Mouse (Mus musculus) thymus, postnatal 4 days (tissue): ENCODE results near the gene Gnao1.

Source experiments
- DNase-seq: peaks from one replicate; pipeline ENCODE4 v3.0.0; 2021

Gnao1 gene

DNA sequence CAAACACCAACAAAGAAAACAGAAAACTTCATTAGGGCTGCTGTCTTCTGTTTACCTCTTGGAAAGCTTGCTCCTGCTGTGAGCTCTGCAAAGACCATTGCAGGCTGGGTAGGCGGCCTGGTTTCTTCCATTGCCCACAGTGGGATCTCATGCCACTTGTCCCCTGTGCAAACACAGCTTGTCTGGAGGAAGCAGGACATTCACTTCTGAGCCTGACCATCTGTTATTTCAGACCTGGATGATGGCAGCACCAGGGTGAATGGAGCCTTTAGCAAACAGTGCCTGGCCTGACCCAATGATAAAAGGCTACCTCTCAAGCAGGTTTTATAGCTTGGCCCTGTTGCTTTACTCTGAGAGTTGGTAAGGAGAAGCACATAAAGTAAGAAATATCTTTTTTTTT, 35.4 kb downstream of the Gnao1 start:
- DNase-seq, result no peak

DNA sequence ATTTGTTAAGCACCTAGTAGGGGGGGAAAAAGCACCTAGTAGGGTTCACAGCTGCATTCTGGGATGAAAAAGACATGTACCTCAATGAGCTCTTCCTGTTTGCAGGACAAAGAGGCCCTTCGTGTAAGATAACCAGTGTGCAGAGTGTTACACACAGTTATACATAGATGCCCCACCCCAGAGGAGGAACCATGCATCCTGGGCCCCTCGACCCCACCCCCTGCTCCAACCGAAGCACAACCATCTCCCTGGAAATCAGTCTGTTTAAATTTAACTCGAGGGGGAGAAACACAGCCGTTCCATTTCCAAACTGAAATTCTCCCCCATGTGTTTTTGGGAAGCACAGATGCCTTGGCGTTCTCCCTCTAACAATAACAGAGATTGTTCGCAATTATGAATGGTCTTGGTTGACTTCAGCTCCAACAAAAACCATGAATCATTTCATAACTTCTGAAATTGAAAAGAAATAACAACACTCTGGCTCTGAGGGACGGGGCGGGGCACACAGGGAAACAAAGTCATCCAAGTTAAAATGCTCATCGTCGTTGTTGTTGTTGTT, 42.4 kb downstream of the Gnao1 start:
- no peak for DNase-seq

DNA sequence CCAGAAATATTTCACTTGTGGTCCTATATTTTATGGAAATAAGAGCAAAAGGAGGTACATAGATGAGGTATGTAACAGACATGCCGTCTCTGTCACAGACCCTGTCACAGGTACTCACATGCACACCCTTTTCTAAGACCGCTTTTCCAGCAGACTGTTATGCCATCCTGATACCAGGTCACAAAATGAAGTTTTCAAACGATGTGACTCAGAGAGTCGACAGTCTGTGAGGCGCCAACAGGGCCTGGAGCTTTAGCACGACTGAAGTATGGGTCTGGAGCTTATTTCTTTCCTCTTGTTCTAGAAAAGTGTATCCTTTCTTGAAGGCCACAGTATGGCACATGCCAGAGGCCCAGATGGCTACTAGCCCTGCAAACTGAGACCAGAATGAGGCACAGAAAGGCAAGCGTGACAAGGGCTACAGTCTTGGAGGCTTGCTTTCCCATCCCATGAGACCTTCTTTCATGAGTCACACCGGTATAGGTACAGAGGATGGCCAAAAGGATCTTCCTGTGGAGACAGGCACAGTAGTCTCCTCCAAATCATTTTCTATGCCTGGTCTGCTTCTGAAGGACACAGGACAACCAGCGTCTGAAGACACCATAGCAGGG, 43.2 kb downstream of the Gnao1 start:
- no peak for DNase-seq

DNA sequence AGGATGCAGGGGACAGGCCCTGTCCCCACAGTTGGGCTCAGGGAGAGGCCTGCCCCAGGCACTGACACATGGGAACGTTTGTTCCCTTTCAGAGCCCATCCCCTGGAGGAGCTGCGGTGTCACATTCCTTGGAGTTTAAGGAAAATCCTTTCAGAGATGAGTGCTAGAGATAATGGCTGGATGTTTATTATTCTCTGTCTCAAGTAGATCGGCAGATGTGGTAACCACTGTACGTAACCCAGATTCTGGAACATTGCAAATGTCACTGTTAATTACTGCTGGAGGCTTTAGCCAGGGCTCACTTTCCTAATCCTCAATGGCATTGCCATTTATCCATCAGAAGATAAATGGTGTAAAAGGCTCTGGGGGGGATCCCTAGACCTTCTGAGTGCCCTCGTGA, 44.9 kb downstream of the Gnao1 start:
- DNase-seq, result no peak

DNA sequence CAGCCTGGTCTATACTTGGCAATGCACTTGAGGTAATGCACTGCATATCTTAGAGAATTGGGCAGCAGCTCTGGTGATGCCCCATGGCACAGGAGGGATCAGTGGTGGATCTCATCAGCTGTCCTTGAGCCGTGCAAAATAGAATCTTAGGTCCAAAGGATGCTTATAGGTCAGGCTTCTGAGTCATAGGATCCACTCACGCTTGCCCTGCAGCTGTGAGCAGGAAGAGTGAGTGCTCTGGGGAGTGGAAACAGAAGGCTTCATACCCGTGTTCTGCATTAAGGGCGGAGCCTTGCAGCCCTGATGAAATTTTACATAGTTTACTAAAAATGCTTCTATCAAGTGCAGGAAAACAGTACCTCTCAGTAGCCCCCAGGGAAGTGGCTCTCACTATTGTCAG, 45.5 kb downstream of the Gnao1 start:
- no peak for DNase-seq

DNA sequence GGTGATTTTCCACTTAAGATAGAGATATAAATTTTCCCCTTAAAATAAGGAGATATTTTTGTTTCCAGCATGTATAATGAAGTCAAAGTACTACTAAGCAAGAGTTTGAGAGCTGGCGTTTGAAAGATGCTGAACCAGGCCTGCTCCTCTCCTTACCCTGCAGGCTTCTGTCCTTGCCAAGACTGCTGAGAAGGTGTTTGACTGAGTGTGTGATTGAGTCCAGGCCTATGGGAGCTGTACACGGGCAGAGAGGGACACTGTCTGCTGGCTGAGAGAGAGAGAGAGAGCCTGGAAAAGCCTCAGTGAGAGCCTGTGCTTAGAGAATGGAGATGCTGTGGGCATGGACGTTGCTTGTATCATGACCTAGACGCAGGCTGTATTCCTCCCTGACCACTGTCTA, 47.4 kb downstream of the Gnao1 start:
- no peak for DNase-seq

DNA sequence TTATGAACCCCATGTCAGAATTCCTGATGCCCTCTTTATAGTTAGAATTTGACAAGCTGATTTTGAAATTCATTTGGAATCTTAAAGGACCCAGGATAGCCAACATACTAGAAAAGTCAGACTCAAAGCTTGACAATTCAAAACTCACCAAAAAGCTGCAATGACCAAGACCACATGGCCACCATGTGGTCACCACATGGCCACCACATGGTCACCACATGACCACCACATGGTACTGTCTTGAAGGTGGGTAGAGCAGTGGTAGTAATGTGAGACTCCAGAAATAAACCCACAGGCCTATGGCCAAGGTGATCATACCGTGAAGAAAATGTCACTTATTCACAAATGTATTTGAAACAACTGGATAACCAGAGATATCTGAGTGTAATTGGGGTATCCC, 48.5 kb downstream of the Gnao1 start:
- DNase-seq, result no peak

DNA sequence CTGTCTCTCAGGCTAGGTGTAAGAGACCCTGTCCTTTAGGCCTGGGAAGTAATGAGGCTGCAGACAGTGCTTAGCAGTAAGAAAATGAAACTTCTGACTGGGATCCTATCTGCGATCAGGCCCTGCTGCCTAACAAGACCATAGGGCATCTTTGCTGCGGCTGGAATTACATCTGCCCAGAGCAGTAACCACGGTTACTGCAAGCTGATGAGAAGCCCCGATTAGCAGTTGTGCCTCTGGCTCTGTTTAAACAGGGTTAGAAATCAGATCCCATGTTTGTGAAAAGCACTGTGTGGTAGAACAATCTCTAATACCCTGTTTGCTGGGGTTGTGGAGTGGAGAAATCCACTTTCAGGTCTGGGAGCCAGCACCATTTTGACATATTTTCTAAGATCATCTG, 50.3 kb downstream of the Gnao1 start:
- no peak for DNase-seq

DNA sequence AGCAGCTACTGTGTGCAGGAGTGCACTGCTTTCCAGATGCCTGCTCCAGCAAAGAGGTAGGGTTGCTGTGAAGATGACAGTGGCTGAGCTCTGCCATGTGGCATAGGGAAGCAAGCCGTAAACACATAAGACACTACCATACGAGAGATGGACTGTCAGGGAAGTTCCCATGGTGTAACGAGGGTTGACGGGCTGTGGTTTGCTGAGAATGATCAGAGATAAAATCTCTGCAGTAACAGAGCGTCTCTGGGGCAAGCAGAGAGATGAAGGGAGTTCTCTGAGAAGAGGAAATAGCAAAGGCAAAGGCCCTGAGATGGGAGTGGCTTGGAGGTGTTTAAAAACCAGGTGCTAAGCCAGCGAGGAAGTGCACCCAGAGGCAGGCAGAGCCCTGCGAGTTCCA, 54.3 kb downstream of the Gnao1 start:
- DNase-seq, result peak; percentile 21

DNA sequence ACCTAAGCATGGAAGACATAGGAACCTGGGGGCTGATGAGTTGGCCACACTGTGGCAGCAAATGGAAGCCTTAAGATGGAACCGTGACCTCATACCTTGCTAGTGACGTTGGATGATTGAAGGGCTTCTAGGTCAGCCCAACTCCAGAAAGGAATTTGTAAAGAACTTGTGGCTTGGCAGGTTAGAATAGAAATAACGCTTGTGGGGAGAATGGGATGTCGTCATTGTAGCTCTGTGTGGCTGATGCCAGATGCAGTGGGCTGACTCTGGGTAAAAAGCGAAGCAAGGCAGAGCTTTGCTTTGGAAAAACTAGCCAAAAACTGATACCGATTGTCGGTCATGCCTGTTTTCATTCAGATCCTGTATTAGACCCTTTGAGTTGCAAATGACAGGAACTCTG, 56.5 kb downstream of the Gnao1 start:
- DNase-seq, result no peak

DNA sequence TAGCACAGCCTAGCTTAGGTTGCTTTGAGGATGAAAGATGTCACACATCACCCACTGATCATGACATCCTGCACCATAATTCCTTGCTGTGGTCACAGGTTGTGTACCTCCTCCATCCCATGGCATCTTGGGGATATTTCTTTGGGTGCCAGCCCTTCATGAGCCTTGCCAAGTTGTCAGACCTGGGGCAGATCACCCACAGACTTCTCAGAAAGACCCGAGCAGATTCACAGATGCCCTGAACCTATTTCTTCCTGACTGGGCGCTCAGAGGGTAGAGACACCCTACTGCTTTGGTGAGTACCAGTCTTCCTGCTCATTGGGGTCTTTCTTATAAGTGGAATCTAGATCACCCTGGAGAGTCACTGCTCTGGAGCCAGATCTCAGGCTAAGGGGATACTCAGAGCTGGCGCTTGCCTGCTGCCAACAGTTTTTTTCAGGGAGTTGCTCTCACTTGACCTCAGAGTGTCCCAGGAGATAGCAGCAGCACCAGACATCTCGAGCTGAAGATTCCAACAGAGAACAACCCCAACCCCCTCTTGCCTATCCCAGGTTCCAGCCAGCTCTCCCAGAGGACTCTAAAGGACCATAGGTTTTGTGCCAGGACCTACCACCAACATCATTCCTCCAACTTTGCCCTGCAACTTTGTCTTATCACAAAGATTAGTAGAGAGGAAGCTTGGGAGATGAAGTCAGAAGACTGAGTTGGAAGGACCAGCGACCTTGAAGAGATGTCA, 58.9 kb downstream of the Gnao1 start:
- no peak for DNase-seq

DNA sequence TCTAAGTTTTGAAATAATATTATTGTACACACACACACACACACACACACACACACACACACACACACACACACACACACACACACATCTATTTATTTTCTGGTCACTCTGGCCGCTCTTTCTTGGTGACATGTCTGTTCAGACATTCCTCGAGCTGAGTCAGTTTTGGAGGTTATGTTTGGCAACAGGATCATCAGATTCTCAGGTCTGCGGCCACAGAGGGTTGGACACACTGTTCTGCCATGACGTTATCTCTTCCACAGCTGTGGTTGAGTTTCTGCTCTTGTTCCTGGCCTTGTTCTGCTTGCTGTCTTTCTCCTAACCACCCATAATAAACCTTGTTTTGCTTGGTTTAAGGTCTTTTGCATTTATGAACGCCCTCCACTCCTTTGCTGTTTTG, 61.5 kb downstream of the Gnao1 start:
- no peak for DNase-seq

DNA sequence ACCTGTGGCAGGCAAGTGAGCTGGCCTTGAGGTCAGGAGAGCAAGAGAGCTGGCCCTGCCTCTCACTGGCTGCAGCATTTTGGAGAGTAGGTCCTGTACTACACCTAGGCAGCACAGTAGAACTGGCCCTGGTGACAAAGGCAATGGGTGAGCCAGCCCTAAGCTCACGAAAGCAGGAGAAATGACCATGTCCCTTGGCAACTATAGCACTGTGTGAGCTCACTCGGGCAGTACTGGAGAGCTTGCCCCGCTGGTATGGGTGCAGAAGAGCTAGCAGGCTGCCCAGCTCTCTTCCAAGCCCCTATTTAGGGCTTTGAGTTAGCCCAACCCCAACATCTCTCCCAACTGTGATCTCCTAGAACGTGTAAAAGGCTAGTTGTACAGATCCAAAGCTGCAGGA, 68.6 kb downstream of the Gnao1 start:
- no peak for DNase-seq

DNA sequence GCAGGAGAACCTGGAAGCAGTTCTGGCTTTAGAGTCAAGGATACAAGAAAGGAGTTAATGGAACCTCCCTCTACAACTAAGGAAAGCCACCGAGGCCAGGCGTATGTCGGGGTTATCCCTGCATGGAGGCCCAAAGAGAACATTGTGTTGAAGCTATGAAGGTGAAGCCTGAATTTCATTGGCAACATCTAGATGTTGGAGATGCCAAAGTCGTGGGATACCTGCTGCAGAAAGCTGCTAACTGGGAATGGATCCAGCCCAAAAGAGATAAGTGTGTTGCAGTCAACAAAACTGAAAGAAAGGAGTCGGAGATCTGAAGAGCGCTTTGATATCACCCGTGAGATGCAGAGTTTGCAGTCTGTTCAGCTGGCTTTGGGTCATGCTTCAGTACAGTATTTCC, 70.2 kb downstream of the Gnao1 start:
- DNase-seq, result no peak

DNA sequence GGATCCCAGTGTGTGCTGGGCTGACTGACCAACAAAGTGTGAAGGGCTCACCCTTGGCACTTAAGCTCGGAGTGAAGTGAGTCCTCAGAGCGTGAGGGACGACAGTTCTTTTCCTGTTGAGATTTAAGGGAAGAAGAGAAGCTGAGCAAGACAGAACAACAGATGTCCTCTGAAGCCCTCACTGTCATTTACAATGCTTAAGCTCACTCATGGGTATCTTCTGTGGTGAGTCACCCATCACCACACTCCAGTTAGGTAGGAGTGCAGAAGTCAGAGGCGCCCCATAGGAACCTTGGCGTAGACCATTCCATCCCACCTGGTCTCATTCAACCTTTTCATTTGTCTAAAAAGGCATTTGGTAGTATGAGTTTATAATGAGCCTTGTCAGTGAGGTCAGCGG, 71.6 kb downstream of the Gnao1 start:
- DNase-seq, result no peak

DNA sequence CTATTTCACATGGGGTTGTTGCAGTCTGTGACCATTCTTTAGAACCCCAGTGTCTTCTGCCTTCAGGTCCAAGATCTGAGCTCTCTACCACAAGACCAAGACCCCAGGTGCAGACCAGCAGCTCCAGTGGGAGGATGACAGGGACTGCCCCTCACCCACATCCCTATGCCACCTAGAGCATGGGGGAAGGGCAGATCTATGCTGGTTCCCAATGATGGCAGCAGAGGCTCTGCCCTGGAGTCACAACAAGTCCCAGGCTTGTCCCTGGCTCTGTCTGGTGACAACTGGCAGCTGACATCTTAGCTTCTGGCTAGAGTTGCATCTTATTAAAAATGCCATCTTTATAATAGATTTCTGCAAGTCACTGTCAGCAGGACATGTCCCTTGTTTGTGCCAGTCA, 73.5 kb downstream of the Gnao1 start:
- DNase-seq, result no peak

DNA sequence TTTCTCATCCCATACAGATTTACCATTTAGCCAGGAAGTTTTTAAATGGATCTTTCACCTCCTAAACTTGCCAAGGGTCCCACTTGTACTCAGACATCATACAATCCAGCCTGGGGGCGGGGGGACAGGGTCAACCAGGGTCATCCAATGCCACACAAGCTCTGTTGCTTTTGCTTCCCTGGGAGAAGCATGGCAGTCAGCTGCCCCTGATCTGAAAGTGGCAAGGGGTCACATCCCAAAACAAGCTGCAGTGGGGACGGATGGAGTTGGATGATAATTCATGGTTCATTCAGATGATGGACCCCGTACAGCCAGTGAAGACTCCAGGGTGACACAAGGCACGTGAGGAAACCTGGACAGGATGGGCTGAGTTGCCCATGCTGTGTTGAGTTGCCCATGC, 74.0 kb downstream of the Gnao1 start:
- DNase-seq, result no peak

DNA sequence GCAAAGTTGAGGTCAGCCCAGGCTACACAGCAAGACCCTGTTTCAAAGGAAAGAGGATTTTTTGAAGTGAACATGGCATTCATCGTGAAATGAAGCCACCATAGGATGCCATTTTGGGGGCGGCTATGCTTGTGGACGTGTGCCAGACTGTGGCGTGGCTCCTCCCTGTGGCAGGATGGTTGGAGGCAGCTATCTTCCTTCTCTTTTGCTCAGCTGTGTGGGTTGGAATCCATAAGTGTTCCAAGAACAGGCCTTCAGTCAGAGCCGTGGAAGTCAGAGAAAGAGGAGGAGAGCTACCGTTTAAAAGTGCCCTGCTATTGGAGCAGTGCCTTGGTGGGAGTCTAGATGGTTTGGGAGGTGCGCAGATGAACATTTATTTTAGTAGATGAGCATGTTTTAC, 74.5 kb downstream of the Gnao1 start:
- DNase-seq, result no peak

DNA sequence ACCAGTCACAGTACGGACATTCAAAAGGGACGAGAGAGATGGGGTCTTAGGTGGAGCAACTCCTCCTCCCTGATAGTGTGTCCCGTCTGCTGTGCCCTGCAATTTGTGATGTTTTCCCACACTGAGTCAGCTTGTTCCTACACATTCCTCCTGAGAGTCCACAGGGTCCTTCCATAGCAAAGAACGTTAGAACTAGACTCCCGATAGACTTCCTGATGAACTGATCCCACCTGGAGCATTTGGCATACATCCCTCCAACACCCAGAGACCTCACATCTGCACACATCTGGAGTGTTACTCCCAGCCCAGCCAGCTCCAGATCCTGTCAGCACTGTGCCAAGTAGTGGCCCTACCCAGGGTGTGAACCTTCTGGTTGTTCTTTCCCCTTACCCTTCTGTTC, 76.4 kb downstream of the Gnao1 start:
- no peak for DNase-seq

DNA sequence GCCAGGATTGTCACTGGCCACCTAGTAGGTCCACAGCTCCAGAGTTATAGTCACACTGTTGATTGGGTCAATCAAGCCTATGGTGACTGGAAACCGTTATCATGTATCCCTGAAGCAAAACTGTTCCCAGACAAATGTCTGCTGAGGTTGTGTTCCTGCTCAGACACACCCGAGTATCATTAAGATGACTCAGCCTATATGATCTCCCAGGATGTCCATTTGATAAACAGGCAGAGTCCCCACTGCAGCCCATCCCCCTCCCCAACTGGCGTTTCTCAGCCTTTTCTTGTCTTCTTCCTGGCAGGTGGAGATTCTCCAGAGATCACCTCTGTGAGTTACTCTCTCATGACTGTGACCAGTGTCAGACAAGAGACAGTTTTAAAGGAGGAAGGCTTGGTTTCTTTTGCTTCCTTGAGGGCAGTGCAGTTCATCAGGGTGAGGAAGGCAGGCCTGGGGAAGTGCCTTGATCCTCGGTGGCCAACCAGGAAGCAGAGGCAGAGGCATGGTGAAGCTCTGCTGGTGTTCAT, 78.4 kb downstream of the Gnao1 start:
- no peak for DNase-seq

DNA sequence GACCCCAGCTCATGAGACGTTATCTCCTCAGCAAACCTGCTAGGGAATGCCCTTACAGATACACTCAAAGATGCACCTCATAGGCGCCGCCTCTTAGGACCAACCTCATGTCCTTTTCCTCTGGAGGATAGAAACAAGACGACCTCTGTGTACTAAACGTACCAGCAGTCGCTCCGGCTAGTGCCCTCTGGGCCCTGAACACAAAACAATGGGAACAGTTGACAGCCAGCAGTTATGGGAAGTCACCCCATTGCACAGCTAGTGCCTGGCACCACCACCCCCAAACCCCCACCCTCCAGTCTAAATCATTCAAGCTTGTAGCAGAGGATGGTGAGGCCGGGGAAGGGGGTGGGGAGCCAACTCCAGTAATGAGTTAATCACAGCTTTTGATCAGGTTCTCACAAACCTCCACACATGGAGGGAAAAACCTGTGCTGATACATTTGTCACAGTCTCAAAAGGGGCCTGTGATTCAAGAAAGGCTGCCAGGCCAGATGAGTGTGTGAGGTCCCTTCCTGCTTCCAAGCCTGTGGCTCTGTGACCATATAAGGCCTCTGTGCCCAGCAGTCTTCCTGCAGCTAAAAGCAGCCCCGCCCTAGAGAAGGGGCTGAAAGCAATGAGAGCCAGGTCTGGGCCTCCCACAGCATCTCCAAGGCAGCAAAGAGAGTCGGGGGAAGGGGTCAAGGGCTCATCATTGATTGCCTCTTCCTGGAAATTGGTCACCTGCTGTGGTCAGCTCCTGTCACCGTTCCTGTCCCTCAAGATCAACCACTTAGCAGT, 79.1 kb downstream of the Gnao1 start:
- DNase-seq, result no peak

DNA sequence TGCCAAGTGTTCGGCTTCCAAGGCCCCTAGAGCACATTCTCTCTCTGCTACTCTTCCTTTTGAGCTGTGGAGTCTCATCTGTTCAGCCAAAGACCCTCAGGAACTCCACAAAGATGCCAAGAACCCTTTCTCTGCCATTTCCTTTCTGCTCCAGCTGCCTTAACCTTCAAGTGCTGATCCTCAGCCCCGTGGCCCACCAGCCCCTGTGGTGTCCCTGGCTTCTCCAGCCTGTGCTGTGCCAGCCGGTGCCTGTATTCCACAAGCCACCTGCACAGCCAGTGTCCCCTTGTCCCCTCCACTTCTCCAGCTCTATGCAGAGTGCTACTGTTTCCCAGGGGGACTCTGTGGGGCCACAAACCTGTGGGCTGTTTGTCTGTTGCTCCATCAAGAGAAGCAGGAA, 83.8 kb downstream of the Gnao1 start:
- DNase-seq, result no peak

DNA sequence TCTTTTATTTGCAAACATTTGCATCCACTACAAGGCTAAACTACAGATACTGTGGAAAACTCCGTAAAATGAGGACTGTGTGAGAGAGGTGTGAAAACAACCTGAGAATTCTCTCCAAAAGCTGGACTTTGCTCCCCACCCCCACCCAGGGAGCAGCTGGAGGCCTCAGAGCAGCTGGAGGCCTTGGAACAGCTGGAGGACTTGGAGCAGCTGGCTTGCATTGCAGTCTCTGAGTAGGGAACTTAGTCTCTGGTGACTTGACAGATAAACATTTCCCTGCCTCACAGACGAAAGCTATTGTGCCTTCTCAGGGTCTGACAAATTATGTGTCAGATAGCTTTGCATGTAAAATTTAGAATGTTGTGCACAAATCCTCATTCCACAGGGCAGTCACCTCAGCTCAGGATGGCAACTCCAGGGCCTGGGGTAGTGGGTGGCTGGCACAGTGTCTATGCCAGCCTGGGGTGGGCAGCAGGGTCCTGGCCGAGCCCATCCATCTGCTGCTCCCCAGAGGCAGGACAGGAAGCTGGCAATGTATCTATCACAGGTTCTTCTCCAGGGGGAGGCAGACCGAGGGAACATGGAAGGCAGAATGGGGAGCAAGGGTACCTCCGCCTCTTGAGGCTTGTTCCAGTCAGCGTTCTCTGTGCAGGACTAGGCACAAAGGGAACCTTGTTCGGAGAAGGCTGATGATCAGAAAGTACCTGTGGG, 87.2 kb downstream of the Gnao1 start:
- no peak for DNase-seq
